Mouse (Mus musculus) CH12.LX (cell line): ENCODE measurements at regions not wholly inside any gene's neighbourhood (a gene's known extent, or its start where the extent isn't known, plus 50 kb on each side); places are given as distances from the start of the nearest gene placed in this dataset.
A peak's percentile ranks its signal among the peaks of the same experiment; 100 is the strongest.

ENCODE experiments used
- DNase-seq: peaks from one replicate; pipeline ENCODE4 v3.0.0-alpha.2; 2013; ENCODE audit errors: extremely low read depth
- H3K27ac ChIP-seq: 2 replicates; pipeline ENCODE4 v1.5.1; 2012; ENCODE audit warnings: low read depth, mild to moderate bottlenecking, control low read depth, moderate library complexity; ENCODE audit not compliant: insufficient read depth
- H3K27me3 ChIP-seq: replicated peaks from 2 replicates; pipeline ENCODE3; 2012; ENCODE audit warnings: inconsistent platforms
- H3K36me3 ChIP-seq, 2 experiments: replicated peaks in 1 of 2; 2 replicates each; pipeline versions ENCODE3 to v1.6.1; 2012; ENCODE audit warnings: inconsistent platforms in 1 of 2, low read length in 1 of 2, mild to moderate bottlenecking in 1 of 2, mixed read lengths in 1 of 2, moderate library complexity in 1 of 2; ENCODE audit not compliant: control insufficient read depth in 1 of 2, insufficient read depth in 1 of 2
- H3K4me1 ChIP-seq, 2 experiments: 2 replicates each; pipeline ENCODE4 v1.6.1; 2012; ENCODE audit warnings: inconsistent platforms in 1 of 2, moderate library complexity in 1 of 2; ENCODE audit not compliant: insufficient read depth in 2 of 2, control insufficient read depth in 1 of 2
- H3K4me2 ChIP-seq: 2 replicates; pipeline ENCODE4 v1.6.1; 2012; ENCODE audit warnings: low read depth, mild to moderate bottlenecking, control low read depth; ENCODE audit not compliant: poor library complexity, insufficient read depth, severe bottlenecking
- H3K4me3 ChIP-seq, 3 experiments: fragments of 150-350 bp in 1 of 3; sonication (generic) in 1 of 3; replicated peaks in 1 of 3; 2 replicates each; pipeline versions ENCODE3 to v1.5.1; 2011 to 2012; ENCODE audit warnings: low read depth in 2 of 3, low read length in 2 of 3, mild to moderate bottlenecking in 2 of 3, moderate library complexity in 2 of 3, control low read depth in 1 of 3, improper control_type of control experiment in 1 of 3, inconsistent platforms in 1 of 3, mixed read lengths in 1 of 3; ENCODE audit not compliant: poor library complexity in 1 of 3
- H3K79me2 ChIP-seq: replicated peaks from 2 replicates; pipeline ENCODE4 v1.6.1; 2012; ENCODE audit warnings: mild to moderate bottlenecking, moderate library complexity; ENCODE audit not compliant: control insufficient read depth, poor library complexity, insufficient read depth, severe bottlenecking; ENCODE audit errors: extremely low read depth
- H3K9ac ChIP-seq: 2 replicates; pipeline ENCODE4 v1.6.1; 2012; ENCODE audit warnings: low read depth, mild to moderate bottlenecking, control low read depth, moderate library complexity; ENCODE audit not compliant: insufficient read depth
- H3K9me3 ChIP-seq: replicated peaks from 2 replicates; pipeline ENCODE3; 2012; ENCODE audit warnings: low read length, inconsistent platforms, mixed read lengths
- BHLHE40 ChIP-seq: IDR thresholded peaks from 2 replicates; pipeline ENCODE4 v1.6.1; 2011; ENCODE audit warnings: mild to moderate bottlenecking, low read depth, low read length, improper control_type of control experiment
- CHD1 ChIP-seq: IDR thresholded peaks from 2 replicates; pipeline ENCODE4 v1.6.1; 2012; ENCODE audit warnings: low read depth, low read length, improper control_type of control experiment, inconsistent platforms
- CHD2 ChIP-seq: IDR thresholded peaks from 2 replicates; pipeline ENCODE4 v1.6.1; 2011; ENCODE audit warnings: low read length, improper control_type of control experiment
- CTCF ChIP-seq, 2 experiments: IDR thresholded peaks in 1 of 2; conservative IDR thresholded peaks in 1 of 2; 2 replicates each; pipeline ENCODE4 v1.5.1; 2011 to 2012; ENCODE audit warnings: low read depth in 2 of 2, low read length in 2 of 2, improper control_type of control experiment in 1 of 2, inconsistent platforms in 1 of 2, mild to moderate bottlenecking in 1 of 2, moderate library complexity in 1 of 2
- E2F4 ChIP-seq: IDR thresholded peaks from 2 replicates; pipeline ENCODE4 v1.6.1; 2011; ENCODE audit warnings: low read depth, low read length, improper control_type of control experiment; ENCODE audit not compliant: insufficient replicate concordance
- ELF1 ChIP-seq: IDR thresholded peaks from 2 replicates; pipeline ENCODE4 v1.6.1; 2014; ENCODE audit warnings: low read depth, mild to moderate bottlenecking, inconsistent platforms, low read length, improper control_type of control experiment
- EP300 ChIP-seq: IDR thresholded peaks from 2 replicates; pipeline ENCODE4 v1.6.1; 2011; ENCODE audit warnings: low read length, improper control_type of control experiment
- GABPA ChIP-seq: IDR thresholded peaks from 2 replicates; pipeline ENCODE4 v1.6.1; 2012; ENCODE audit warnings: low read depth, low read length, improper control_type of control experiment, inconsistent platforms; ENCODE audit not compliant: insufficient replicate concordance
- HCFC1 ChIP-seq: IDR thresholded peaks from 2 replicates; pipeline ENCODE4 v1.6.1; 2012; ENCODE audit warnings: low read depth, mild to moderate bottlenecking, inconsistent platforms, low read length, improper control_type of control experiment
- IRF4 ChIP-seq: IDR thresholded peaks from 2 replicates; pipeline ENCODE4 v1.6.1; 2014; ENCODE audit warnings: low read depth, mild to moderate bottlenecking, inconsistent platforms, low read length, improper control_type of control experiment
- JUN ChIP-seq: IDR thresholded peaks from 2 replicates; pipeline ENCODE4 v1.6.1; 2011; ENCODE audit warnings: low read depth, mild to moderate bottlenecking, low read length, improper control_type of control experiment, moderate library complexity; ENCODE audit not compliant: insufficient read depth
- MAX ChIP-seq: IDR thresholded peaks from 2 replicates; pipeline ENCODE4 v1.6.1; 2011; ENCODE audit warnings: low read length, improper control_type of control experiment
- MAZ ChIP-seq: IDR thresholded peaks from 2 replicates; pipeline ENCODE4 v1.6.1; 2012; ENCODE audit warnings: low read depth, mild to moderate bottlenecking, inconsistent platforms, low read length, improper control_type of control experiment, moderate library complexity
- MEF2A ChIP-seq: IDR thresholded peaks from 2 replicates; pipeline ENCODE4 v1.6.1; 2014; ENCODE audit warnings: low read depth, mild to moderate bottlenecking, inconsistent platforms, low read length, improper control_type of control experiment, borderline replicate concordance
- MXI1 ChIP-seq: IDR thresholded peaks from 2 replicates; pipeline ENCODE4 v1.6.1; 2011; ENCODE audit warnings: mild to moderate bottlenecking, low read depth, low read length, improper control_type of control experiment
- MYC ChIP-seq: IDR thresholded peaks from 2 replicates; pipeline ENCODE4 v1.6.1; 2011; ENCODE audit warnings: low read depth, mild to moderate bottlenecking, improper control_type of control experiment, low read length
- NELFE ChIP-seq: IDR thresholded peaks from 2 replicates; pipeline ENCODE4 v1.6.1; 2011; ENCODE audit warnings: low read depth, low read length, improper control_type of control experiment
- NRF1 ChIP-seq: IDR thresholded peaks from 2 replicates; pipeline ENCODE4 v1.6.1; 2014; ENCODE audit warnings: low read depth, mild to moderate bottlenecking, inconsistent platforms, low read length, improper control_type of control experiment, moderate library complexity
- POLR2A ChIP-seq: IDR thresholded peaks from 2 replicates; pipeline ENCODE4 v1.6.1; 2011; ENCODE audit warnings: low read depth, mild to moderate bottlenecking, improper control_type of control experiment, low read length
- RCOR1 ChIP-seq: conservative IDR thresholded peaks from 2 replicates; pipeline ENCODE4 v1.6.1; 2012; ENCODE audit warnings: low read depth, mild to moderate bottlenecking, inconsistent platforms, low read length, improper control_type of control experiment
- SIN3A ChIP-seq: IDR thresholded peaks from 2 replicates; pipeline ENCODE4 v1.6.1; 2012; ENCODE audit warnings: low read length, improper control_type of control experiment, inconsistent platforms
- SMC3 ChIP-seq: IDR thresholded peaks from 2 replicates; pipeline ENCODE4 v1.6.1; 2011; ENCODE audit warnings: low read depth, low read length, improper control_type of control experiment
- TBP ChIP-seq: conservative IDR thresholded peaks from 2 replicates; pipeline ENCODE4 v1.6.1; 2011; ENCODE audit warnings: low read depth, low read length, improper control_type of control experiment
- USF1 ChIP-seq: IDR thresholded peaks from 2 replicates; pipeline ENCODE4 v1.6.1; 2014; ENCODE audit warnings: low read depth, mild to moderate bottlenecking, inconsistent platforms, low read length, improper control_type of control experiment
- USF2 ChIP-seq: conservative IDR thresholded peaks from 2 replicates; pipeline ENCODE4 v1.6.1; 2011; ENCODE audit warnings: low read depth, low read length, improper control_type of control experiment
- ZC3H11A ChIP-seq: IDR thresholded peaks from 2 replicates; pipeline ENCODE4 v1.6.1; 2012; ENCODE audit warnings: low read depth, mild to moderate bottlenecking, inconsistent platforms, low read length, improper control_type of control experiment
- ZMIZ1 ChIP-seq: IDR thresholded peaks from 2 replicates; pipeline ENCODE4 v1.6.1; 2012; ENCODE audit warnings: low read depth, mild to moderate bottlenecking, inconsistent platforms, low read length, improper control_type of control experiment
- dilution Hi-C: fragments of 300-500 bp; cut with MboI; formaldehyde crosslinking; loops from 2 replicates; pipeline ENCODE4 v1.14.3; 2020; ENCODE audit warnings: low sequenced_read_pairs; ENCODE audit not compliant: extremely low pct_unique_long_range_greater_than_20kb, extremely low pct_ligation_motif_present
- in situ Hi-C: fragments of 300-500 bp; cut with MboI; formaldehyde crosslinking; loops from 3 replicates; pipeline ENCODE4 v1.14.3; 2019; ENCODE audit warnings: low sequenced_read_pairs, low pct_ligation_motif_present, low pct_unique_long_range_greater_than_20kb, mixed read lengths

GRCm38 (mm10) chr19:21179886-21180285 is 92.2 kb upstream of the Zfand5 start:
- Histone ChIP-seq H3K9me3 (no peaks in the 10 kb centered on the region), H3K4me2 (no peak overlapping the region), H3K4me3 (no peak overlapping the region), H3K27ac (no peak overlapping the region), H3K79me2 (no peaks in the 10 kb centered on the region), H3K36me3 (no peaks in the 10 kb centered on the region), H3K9ac (no peak overlapping the region), H3K27me3 (no peaks in the 10 kb centered on the region), H3K4me1 (peaks cover 0 to 22% of the 10 kb centered on the region in 2 experiments; a peak in 2 of 4 replicates)
- no peak for DNase-seq
- dilution Hi-C loops (no loop called here), in situ Hi-C loops (no loop called here)
- TF ChIP-seq NRF1 (no peak), IRF4 (no peak), USF1 (no peak), ELF1 (no peak), E2F4 (no peak), TBP (no peak), NELFE (no peak), SIN3A (no peak), EP300 (no peak), MXI1 (no peak), JUN (no peak), RCOR1 (no peak), USF2 (no peak), BHLHE40 (no peak), POLR2A (no peak), MAZ (no peak), GABPA (no peak), ZMIZ1 (no peak)

- in situ Hi-C loops (no loop called here), dilution Hi-C loops (no loop called here)
- H3K4me1 ChIP-seq = peaks cover 2 to 32% of the 10 kb centered on the region in 2 experiments; a peak in 3 of 4 replicates
- DNase-seq = peak; percentile 64
- H3K9ac ChIP-seq = no peak overlapping the region
- no peaks in the 10 kb centered on the region for H3K9me3 ChIP-seq
- H3K79me2 ChIP-seq = no peaks in the 10 kb centered on the region
- no peaks in the 10 kb centered on the region for H3K36me3 ChIP-seq
- no peak overlapping the region for H3K4me3 ChIP-seq
- H3K27ac ChIP-seq = no peak overlapping the region
- H3K27me3 ChIP-seq = no peaks in the 10 kb centered on the region
- TF ChIP-seq E2F4 (no peak), EP300 (no peak; the same call in 1 of the 2 replicates), HCFC1 (no peak), CHD1 (no peak), CTCF (conservative IDR thresholded peaks at IDR 0.05 in 1 of 2, IDR thresholded peaks at IDR 0.05 in 1 of 2; ENCODE audit: low read depth in 2 of 2, low read length in 2 of 2) (no peak), MYC (no peak), JUN (no peak), CHD2 (no peak), TBP (no peak), MAX (no peak), ZMIZ1 (no peak), ELF1 (no peak), SMC3 (no peak), MAZ (no peak), MEF2A (no peak), ZC3H11A (no peak)
- H3K4me2 ChIP-seq = no peak overlapping the region
Measured at GRCm38 (mm10) chr19:21175426-21175831, 96.6 kb upstream of the Zfand5 start.
